Mouse (Mus musculus) megakaryocyte progenitor cell, adult 5-6 weeks (primary cell): Measurements from ENCODE around the gene Btbd35f2. TPM values are rescaled to one million over a fixed set of nuclear protein-coding genes. Genes with fewer than 3 reads are reported as not detected.
"Not testable (repeated sequence)": the region's sequence is repeated elsewhere in the genome, so short reads cannot be mapped to it uniquely, and the experiment has no call there.

Source experiments
- ATAC-seq: replicated peaks from 2 replicates; pipeline ENCODE4 v1.8.0; 2016; ENCODE audit warnings: mild to moderate bottlenecking, moderate TSS enrichment, inconsistent platforms; ENCODE audit not compliant: poor library complexity
- total RNA-seq, 2 experiments: library from RNA; stranded (forward) in 1 of 2; stranded (reverse) in 1 of 2; fragments of 157-497, 149-512 nt in 1 of 2; fragments of 200-1000 nt in 1 of 2; gene quantifications; 2 replicates each; pipeline versions ENCODE4 v1.2.3 to v1.2.4; 2015 to 2017

Gene Btbd35f2
- total RNA-seq (2015) (not detected in 2 replicates), total RNA-seq (2017) (not detected in 2 replicates)

GRCm38 (mm10) chrX:32278094-32278493 is at the start of gene Btbd35f2:
Gene Btbd35f2 (plus strand): TSS chrX:32278394.
- ATAC-seq, result not testable (repeated sequence)

Other genes with a start within 250 kb of the Btbd35f2 start
- gene Btbd35f22, start 230.6 kb upstream of the Btbd35f2 start, total RNA-seq (2015), result not detected in 2 replicates
- not detected in 2 replicates for gene Btbd35f22, start 230.6 kb upstream of the Btbd35f2 start, total RNA-seq (2017)